Mouse (Mus musculus) testis, adult 2 months (tissue): Measurements from ENCODE around the gene Mettl26. TPM values are rescaled to one million over a fixed set of nuclear protein-coding genes. Genes with fewer than 3 reads are reported as not detected.

Experiments
- H3K27ac ChIP-seq: fragments of 200-500 bp; 2 replicates; pipeline ENCODE4 v1.5.1; 2012; ENCODE audit warnings: low read depth, low read length; ENCODE audit not compliant: control insufficient read depth, insufficient read depth
- H3K27me3 ChIP-seq: fragments of 200-500 bp; 2 replicates; pipeline ENCODE4 v1.6.1; 2012; ENCODE audit warnings: mild to moderate bottlenecking, low read length, moderate library complexity; ENCODE audit not compliant: control insufficient read depth, insufficient read depth
- H3K36me3 ChIP-seq: fragments of 200-500 bp; 2 replicates; pipeline ENCODE4 v1.6.1; 2012; ENCODE audit warnings: mild to moderate bottlenecking, low read length; ENCODE audit not compliant: control insufficient read depth, insufficient read depth
- H3K4me1 ChIP-seq: fragments of 200-500 bp; 2 replicates; pipeline ENCODE4 v1.6.1; 2012; ENCODE audit warnings: low read length; ENCODE audit not compliant: control insufficient read depth, insufficient read depth
- H3K4me3 ChIP-seq: fragments of 200-500 bp; 2 replicates; pipeline ENCODE4 v1.5.1; 2012; ENCODE audit warnings: low read depth, mild to moderate bottlenecking, low read length, moderate library complexity, mixed read lengths; ENCODE audit not compliant: control insufficient read depth
- CTCF ChIP-seq: fragments of 200-500 bp; IDR thresholded peaks from 2 replicates; pipeline ENCODE4 v1.5.1; 2012; ENCODE audit warnings: low read depth, mild to moderate bottlenecking, inconsistent platforms, low read length, moderate library complexity; ENCODE audit not compliant: control insufficient read depth, insufficient read depth, insufficient replicate concordance
- POLR2A ChIP-seq: fragments of 200-500 bp; IDR thresholded peaks from 2 replicates; pipeline ENCODE4 v1.6.1; 2012; ENCODE audit warnings: low read depth, mild to moderate bottlenecking, inconsistent platforms, low read length, moderate library complexity; ENCODE audit not compliant: control insufficient read depth
- polyA plus RNA-seq: library from polyadenylated mRNA; depleted of rRNA; stranded (reverse); fragments of >200 nt; gene quantifications from 2 replicates; pipeline ENCODE4 v1.2.3, GENCODE M21; 2012

The Mettl26 gene
- polyA plus RNA-seq, 1 experiment: 49.8 TPM

DNA sequence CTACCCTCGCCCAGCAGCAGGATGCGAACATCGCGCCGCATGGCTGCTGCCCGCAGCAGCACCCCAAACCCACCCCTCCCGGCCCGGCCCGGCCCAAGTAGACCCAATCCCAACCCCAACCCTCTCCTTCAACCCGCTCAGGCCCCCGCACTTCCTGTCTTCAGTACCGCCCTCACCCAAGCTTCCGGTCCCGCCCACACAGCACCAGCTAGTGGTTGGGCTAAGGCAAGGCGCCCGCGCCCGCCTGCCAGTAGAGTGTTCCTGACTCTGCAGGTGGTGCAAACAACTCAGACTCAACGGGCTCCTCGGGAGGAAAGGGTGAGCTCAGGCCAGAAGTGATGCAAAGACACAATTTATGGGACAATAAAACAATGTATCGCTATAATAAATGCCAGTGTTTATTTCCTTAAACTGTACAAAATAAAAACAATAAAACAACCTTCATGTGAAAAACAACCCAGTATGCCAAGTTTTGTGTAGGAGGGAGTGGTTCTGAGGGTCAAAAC lies 30.4 kb upstream of the Mettl26 start, which contains the start of gene Rhot2:
Gene Rhot2 (minus strand): TSS at position 456 of the 506 bp plus-strand sequence.
- H3K36me3 ChIP-seq: no peaks in the 10 kb centered on the region
- H3K4me1 ChIP-seq: peaks cover 5% of the 10 kb centered on the region
- H3K27ac ChIP-seq: peak within 1 kb of the TSS; percentile 55
- H3K4me3 ChIP-seq: peak within 1 kb of the TSS; percentile 81
- TF ChIP-seq CTCF: peak; percentile 16; the same call in 1 of the 2 replicates
- peak; percentile 63 for TF ChIP-seq POLR2A
- H3K27me3 ChIP-seq: no peaks in the 10 kb centered on the region

DNA sequence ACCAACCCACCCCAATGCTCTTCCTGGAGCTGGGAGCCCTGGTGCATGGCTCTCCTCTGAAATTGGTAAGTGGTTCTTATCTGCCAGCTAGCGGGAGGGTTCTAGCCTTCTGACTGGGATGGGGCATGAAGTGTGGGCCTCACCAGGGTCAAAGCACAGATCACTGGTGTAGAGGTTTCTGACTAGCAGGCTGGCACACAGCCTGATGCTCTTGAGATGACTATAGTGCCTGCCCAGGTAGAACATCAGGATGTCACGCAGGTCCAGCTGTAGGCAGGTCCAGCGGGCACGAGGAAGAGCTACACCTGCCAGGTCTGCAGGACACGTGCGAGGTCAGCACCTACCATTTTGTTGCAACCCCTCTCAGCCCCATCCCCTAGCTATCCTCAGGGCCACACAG lies 14.6 kb upstream of the Mettl26 start:
- Histone ChIP-seq H3K27ac (no peak overlapping the region), H3K4me3 (peak overlapping the region; percentile 97)
- TF ChIP-seq CTCF: no peak
- TF ChIP-seq POLR2A: no peak

DNA sequence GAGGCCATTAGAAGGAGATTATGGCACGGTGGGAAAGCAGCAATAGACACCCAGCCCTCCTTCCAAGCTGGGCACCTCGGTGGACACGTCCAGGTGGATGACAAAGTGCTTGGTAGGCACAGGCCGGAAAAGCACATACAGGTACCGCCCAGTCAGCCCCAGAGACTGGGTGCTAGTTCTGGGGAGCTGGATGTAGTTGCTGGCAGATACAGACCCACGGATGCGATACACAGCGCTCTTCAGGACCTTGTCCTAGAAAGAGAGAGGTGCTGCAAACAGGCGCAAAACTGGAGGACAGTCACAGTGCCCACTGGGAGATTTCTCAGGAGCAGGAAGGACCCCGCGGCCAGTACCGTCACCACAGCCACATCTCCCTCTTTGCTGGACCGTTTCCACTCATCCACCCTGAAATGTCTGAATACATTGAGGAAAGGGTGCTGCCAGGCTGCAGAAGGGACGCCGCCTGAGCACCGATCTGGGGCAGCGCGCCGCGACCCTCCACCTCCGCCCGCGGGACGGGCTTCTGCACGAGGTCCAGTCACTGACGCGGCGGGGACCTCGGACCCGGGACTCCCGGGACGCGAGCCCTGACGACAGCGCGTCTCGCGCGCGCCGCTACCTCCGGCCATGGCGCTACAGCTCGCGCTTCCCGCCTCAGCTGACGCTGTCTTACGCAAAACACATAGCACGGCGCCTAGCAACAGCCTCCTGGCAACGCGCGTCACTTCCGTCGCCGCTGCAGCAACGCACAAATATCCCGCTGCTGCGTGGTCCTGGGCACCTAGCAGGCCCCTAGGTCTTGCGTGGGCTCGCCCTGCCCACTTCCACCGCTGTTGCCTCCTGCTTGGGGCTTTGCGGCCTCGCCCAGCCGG lies 13.8 kb upstream of the Mettl26 start, which contains the start of gene Wdr90:
Gene Wdr90 (minus strand): TSS at position 670 of the 872 bp plus-strand sequence.
- TF ChIP-seq POLR2A (peak; percentile 96), CTCF (no peak; the same call in 1 of the 2 replicates)
- Histone ChIP-seq H3K27me3 (no peaks in the 10 kb centered on the region), H3K4me3 (peak within 1 kb of the TSS; percentile 97), H3K27ac (peak within 1 kb of the TSS; percentile 94), H3K4me1 (peaks cover 9% of the 10 kb centered on the region), H3K36me3 (no peaks in the 10 kb centered on the region)

More for the DNA sequence above, 14.6 kb upstream of the Mettl26 start:
- Histone ChIP-seq H3K36me3 (no peaks in the 10 kb centered on the region), H3K27me3 (no peaks in the 10 kb centered on the region), H3K4me1 (peaks cover 9% of the 10 kb centered on the region)

DNA sequence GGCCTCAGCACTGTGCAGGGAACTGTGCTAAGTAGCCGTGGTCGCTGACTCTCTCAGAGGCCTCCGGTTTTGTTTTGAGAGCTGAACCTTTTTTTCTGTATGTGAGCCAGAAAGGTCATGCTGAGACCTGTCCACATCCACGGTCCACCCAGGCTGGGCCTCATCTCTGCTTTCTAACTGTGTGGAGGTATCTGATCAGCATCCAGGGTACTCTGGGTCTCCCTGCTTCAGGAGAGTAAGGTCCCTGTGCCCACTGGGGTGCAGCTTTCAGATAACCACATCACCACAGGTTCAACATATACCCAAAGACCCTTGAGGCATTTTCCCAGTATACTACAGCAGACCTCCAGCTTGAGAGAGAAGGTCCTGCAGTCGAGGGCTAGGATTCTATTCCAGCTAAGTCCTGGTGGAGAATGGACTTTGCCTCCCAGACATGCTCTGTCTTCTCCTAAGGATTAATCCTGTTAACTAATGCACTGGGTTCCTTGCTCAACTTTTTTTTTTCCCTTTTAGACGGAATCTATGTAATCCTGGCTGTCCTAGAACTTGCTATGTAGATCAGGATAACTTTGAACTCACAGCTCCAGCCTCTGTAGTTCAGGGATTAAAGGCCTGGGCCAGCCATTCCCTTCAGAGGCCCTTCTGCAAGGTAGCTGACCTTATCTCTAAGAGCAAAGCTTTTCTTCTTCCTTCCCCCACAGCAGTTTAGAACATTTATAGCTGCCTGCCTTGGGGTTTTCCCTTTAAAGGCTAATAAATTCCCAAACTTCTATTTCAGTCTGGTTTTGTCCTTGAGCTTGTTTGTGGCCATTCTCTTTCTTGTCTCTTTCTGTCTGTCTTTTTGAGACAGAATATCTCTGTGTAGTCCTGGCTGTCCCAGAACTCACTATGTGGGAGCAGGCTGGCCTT lies 12.9 kb upstream of the Mettl26 start:
- no peaks in the 10 kb centered on the region for H3K27me3 ChIP-seq
- TF ChIP-seq CTCF: no peak
- no peak for TF ChIP-seq POLR2A
- H3K4me1 ChIP-seq: peaks cover 9% of the 10 kb centered on the region
- H3K27ac ChIP-seq: peak overlapping the region; percentile 94
- peak overlapping the region; percentile 97 for H3K4me3 ChIP-seq
- no peaks in the 10 kb centered on the region for H3K36me3 ChIP-seq

DNA sequence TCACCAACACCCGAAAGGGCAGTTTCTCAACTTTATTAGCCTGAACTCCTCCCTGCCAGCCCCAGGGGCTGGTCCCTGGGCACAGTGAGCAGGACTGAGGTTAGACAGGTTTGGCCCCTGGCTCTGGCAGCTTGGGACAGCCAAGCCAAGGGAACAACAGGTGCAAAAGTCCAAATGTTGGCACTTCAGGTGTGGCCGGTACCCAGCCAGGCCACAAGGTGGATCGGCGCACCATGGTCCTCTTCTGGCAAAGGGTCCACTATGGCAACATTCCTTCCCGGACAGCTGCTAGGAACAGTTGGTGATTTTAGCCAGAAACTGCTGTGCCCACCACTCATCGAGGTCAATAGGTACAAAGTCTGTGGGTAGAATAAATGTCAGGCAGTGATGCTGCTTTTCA lies 11.2 kb upstream of the Mettl26 start:
- TF ChIP-seq POLR2A (no peak), CTCF (no peak)
- Histone ChIP-seq H3K27me3 (no peaks in the 10 kb centered on the region), H3K4me1 (peaks cover 13% of the 10 kb centered on the region), H3K27ac (no peak overlapping the region), H3K36me3 (no peaks in the 10 kb centered on the region), H3K4me3 (no peak overlapping the region)

DNA sequence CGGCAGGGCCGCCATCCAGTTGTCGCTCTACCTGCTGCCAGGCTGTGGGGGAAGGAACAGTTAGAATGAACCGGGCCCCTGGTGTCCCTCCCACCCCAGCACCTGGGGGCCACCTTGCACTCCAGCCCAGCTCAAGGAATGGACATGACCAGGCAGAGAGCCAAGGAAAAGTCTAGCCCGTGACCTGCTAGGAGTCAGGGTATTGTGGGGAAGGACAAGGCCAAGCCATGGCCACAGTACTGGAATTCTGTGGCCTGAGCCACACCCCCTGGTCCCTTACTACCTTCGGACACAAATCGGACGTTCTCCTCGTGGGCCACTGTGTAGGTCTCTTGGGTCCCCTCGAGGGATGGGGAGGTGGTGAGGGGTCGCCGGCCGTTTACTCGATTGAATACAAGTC lies 10.6 kb upstream of the Mettl26 start:
- H3K4me3 ChIP-seq: no peak overlapping the region
- H3K27ac ChIP-seq: no peak overlapping the region
- H3K27me3 ChIP-seq: no peaks in the 10 kb centered on the region
- no peaks in the 10 kb centered on the region for H3K36me3 ChIP-seq
- peaks cover 13% of the 10 kb centered on the region for H3K4me1 ChIP-seq
- TF ChIP-seq CTCF (no peak), POLR2A (no peak)
